Mouse (Mus musculus) cerebellum, adult 9-10 months (tissue): ENCODE measurements around the gene Foxn3.

Experiments
- DNase-seq: peaks from one replicate; pipeline ENCODE4 v3.0.0; 2022

Gene Foxn3

GRCm38 (mm10) chr12:99408651-99409050 lies 154.7 kb downstream of the Foxn3 start:
- no peak for DNase-seq

- DNase-seq = no peak
Measured at GRCm38 (mm10) chr12:99408089-99408488, 155.3 kb downstream of the Foxn3 start.

GRCm38 (mm10) chr12:99407318-99407716 lies 156.1 kb downstream of the Foxn3 start:
- DNase-seq = no peak

GRCm38 (mm10) chr12:99406697-99407317 lies 156.6 kb downstream of the Foxn3 start:
- no peak for DNase-seq

- DNase-seq = peak; percentile 61
Measured at GRCm38 (mm10) chr12:99406254-99406653, 157.1 kb downstream of the Foxn3 start.

- no peak for DNase-seq
Measured at GRCm38 (mm10) chr12:99405401-99405800, 158.0 kb downstream of the Foxn3 start.

GRCm38 (mm10) chr12:99403004-99403403 lies 160.4 kb downstream of the Foxn3 start:
- no peak for DNase-seq

GRCm38 (mm10) chr12:99400907-99401306 lies 162.5 kb downstream of the Foxn3 start:
- DNase-seq = no peak

- DNase-seq = no peak
Measured at GRCm38 (mm10) chr12:99399575-99399974, 163.8 kb downstream of the Foxn3 start.

GRCm38 (mm10) chr12:99396461-99396860 lies 166.9 kb downstream of the Foxn3 start:
- DNase-seq = no peak

- DNase-seq = no peak
Measured at GRCm38 (mm10) chr12:99395082-99395481, 168.3 kb downstream of the Foxn3 start.

GRCm38 (mm10) chr12:99394676-99395075 lies 168.7 kb downstream of the Foxn3 start:
- DNase-seq = no peak

GRCm38 (mm10) chr12:99393867-99394630 lies 169.3 kb downstream of the Foxn3 start:
- no peak for DNase-seq

GRCm38 (mm10) chr12:99392944-99393866 lies 170.2 kb downstream of the Foxn3 start:
- DNase-seq = peak; percentile 79

GRCm38 (mm10) chr12:99391942-99392880 lies 171.2 kb downstream of the Foxn3 start:
- peak; percentile 99 for DNase-seq

- DNase-seq = no peak
Measured at GRCm38 (mm10) chr12:99390429-99390828, 173.0 kb downstream of the Foxn3 start.

- DNase-seq = no peak
Measured at GRCm38 (mm10) chr12:99389244-99389643, 174.1 kb downstream of the Foxn3 start.

- no peak for DNase-seq
Measured at GRCm38 (mm10) chr12:99385897-99386834, 177.2 kb downstream of the Foxn3 start.

- no peak for DNase-seq
Measured at GRCm38 (mm10) chr12:99385073-99385472, 178.3 kb downstream of the Foxn3 start.

GRCm38 (mm10) chr12:99381317-99381716 lies 182.1 kb downstream of the Foxn3 start:
- no peak for DNase-seq

- DNase-seq = no peak
Measured at GRCm38 (mm10) chr12:99380855-99381262, 182.5 kb downstream of the Foxn3 start.
